Mouse (Mus musculus) kidney, postnatal 0 days (tissue): ENCODE data around the gene Tmem262. TPM values are rescaled to one million over a fixed set of nuclear protein-coding genes. Genes with fewer than 3 reads are reported as not detected.

Experiments used
- ATAC-seq: fragments of 200-750 bp; cut with Nextera tagmentation; replicated peaks from 2 replicates; pipeline ENCODE4 v1.8.0; 2017; ENCODE audit warnings: low read depth, moderate number of reproducible peaks, moderate TSS enrichment, moderate library complexity; ENCODE audit not compliant: low FRiP score
- DNase-seq: peaks from one replicate; pipeline ENCODE4 v3.0.0-alpha.2; 2016; ENCODE audit warnings: low spot score
- H3K27ac ChIP-seq: fragments of 300-500 bp; sonication (generic); 2 replicates; pipeline ENCODE4 v1.5.1; 2014; ENCODE audit warnings: mild to moderate bottlenecking
- H3K27me3 ChIP-seq: fragments of 300-500 bp; sonication (generic); 2 replicates; pipeline ENCODE4 v1.6.1; 2014; ENCODE audit warnings: low read length, mixed read lengths; ENCODE audit not compliant: insufficient read depth
- H3K36me3 ChIP-seq: fragments of 300-500 bp; sonication (generic); 2 replicates; pipeline ENCODE4 v1.6.1; 2014; ENCODE audit warnings: low read length, mixed read lengths; ENCODE audit not compliant: insufficient read depth
- H3K4me1 ChIP-seq: fragments of 300-500 bp; sonication (generic); replicated peaks from 2 replicates; pipeline ENCODE4 v1.6.1; 2014; ENCODE audit warnings: antibody characterized with exemption, low read length, mixed read lengths; ENCODE audit not compliant: insufficient read depth
- H3K4me2 ChIP-seq: fragments of 300-500 bp; sonication (generic); 2 replicates; pipeline ENCODE4 v1.6.1; 2014; ENCODE audit warnings: mild to moderate bottlenecking, low read length, moderate library complexity, mixed read lengths
- H3K4me3 ChIP-seq: fragments of 300-500 bp; sonication (generic); replicated peaks from 2 replicates; pipeline ENCODE4 v1.5.1; 2014; ENCODE audit warnings: low read depth, low read length
- H3K9ac ChIP-seq: fragments of 300-500 bp; sonication (generic); 2 replicates; pipeline ENCODE4 v1.6.1; 2014; ENCODE audit warnings: low read depth, low read length
- H3K9me3 ChIP-seq: fragments of 300-500 bp; sonication (generic); replicated peaks from 2 replicates; pipeline ENCODE4 v1.6.1; 2016; ENCODE audit warnings: low read length, inconsistent platforms, mixed read lengths
- CTCF ChIP-seq: IDR thresholded peaks from 2 replicates; pipeline ENCODE4 v1.5.1; 2016; ENCODE audit warnings: antibody characterized with exemption, low read depth, mild to moderate bottlenecking, moderate library complexity
- WGBS: fragments of 180-500 bp; shearing (Covaris S2); extraction: QIAGEN DNeasy Blood & Tissue Kit; methylation state at CpG from one replicate; pipeline ENCODE4 v1.1.7; 2014; 5-methylcytosine and 5-hydroxymethylcytosine counted together
- microRNA-seq: library from miRNA; unstranded; fragments of <30 nt; microRNA quantifications from one replicate; pipeline ENCODE4, GENCODE M21; 2016
- polyA plus RNA-seq: library from polyadenylated mRNA; unstranded; fragments of >200 nt; fragmentation: Nextera tagmentation; extraction: Ambion mirVana; gene quantifications from 2 replicates; pipeline ENCODE4 v1.2.1, GENCODE M21; 2015

Gene Tmem262
- polyA plus RNA-seq, 1 experiment from 2014 or later, result not detected

GRCm38 (mm10) chr19:6123330-6123729, 43.5 kb downstream of the Tmem262 start:
- DNase-seq (no peak), ATAC-seq (no peak)
- WGBS, result 75% methylated on average over 8 of the region's 8 CpGs
- no peak overlapping the region for H3K27ac ChIP-seq
- H3K27me3 ChIP-seq, result no peaks in the 10 kb centered on the region
- H3K9ac ChIP-seq, result no peak overlapping the region
- no peak overlapping the region for H3K4me3 ChIP-seq
- no peaks in the 10 kb centered on the region for H3K36me3 ChIP-seq
- no peak overlapping the region for H3K4me2 ChIP-seq
- TF ChIP-seq CTCF, result no peak
- H3K4me1 ChIP-seq, result no peaks in the 10 kb centered on the region; the same call in 1 of the 2 replicates
- H3K9me3 ChIP-seq, result no peaks in the 10 kb centered on the region

- H3K36me3 ChIP-seq, result no peaks in the 10 kb centered on the region
- no peak overlapping the region for H3K4me2 ChIP-seq
- no peak overlapping the region for H3K9ac ChIP-seq
- ATAC-seq (no peak), DNase-seq (no peak)
- no peaks in the 10 kb centered on the region for H3K27me3 ChIP-seq
- H3K4me3 ChIP-seq, result no peak overlapping the region
- H3K9me3 ChIP-seq, result no peaks in the 10 kb centered on the region
- 80% methylated on average over 2 of the region's 2 CpGs for WGBS
- H3K4me1 ChIP-seq, result no peaks in the 10 kb centered on the region; the same call in 1 of the 2 replicates
- TF ChIP-seq CTCF, result no peak
- no peak overlapping the region for H3K27ac ChIP-seq
These were observed 45.1 kb downstream of the Tmem262 start for GRCm38 (mm10) chr19:6124898-6125297.

GRCm38 (mm10) chr19:6126289-6126688, 46.5 kb downstream of the Tmem262 start:
- peak; percentile 86 for TF ChIP-seq CTCF
- peak; percentile 55 for DNase-seq
- WGBS, result 23% methylated on average over 4 of the region's 4 CpGs
- no peaks in the 10 kb centered on the region for H3K9me3 ChIP-seq
- no peak for ATAC-seq
- H3K27ac ChIP-seq, result no peak overlapping the region
- no peaks in the 10 kb centered on the region for H3K36me3 ChIP-seq
- no peak overlapping the region for H3K9ac ChIP-seq
- H3K27me3 ChIP-seq, result no peaks in the 10 kb centered on the region
- no peak overlapping the region for H3K4me2 ChIP-seq
- no peak overlapping the region for H3K4me3 ChIP-seq
- H3K4me1 ChIP-seq, result no peaks in the 10 kb centered on the region; the same call in 1 of the 2 replicates

GRCm38 (mm10) chr19:6126789-6127580, 47.2 kb downstream of the Tmem262 start:
- 58% methylated on average over 10 of the region's 10 CpGs for WGBS
- Histone ChIP-seq H3K4me2 (peak overlapping the region; percentile 56), H3K4me1 (no peaks in the 10 kb centered on the region; the same call in 1 of the 2 replicates), H3K27ac (peak overlapping the region; percentile 92; the same call in 1 of the 2 replicates), H3K4me3 (peak overlapping the region; percentile 35), H3K9ac (no peak overlapping the region; the same call in 1 of the 2 replicates), H3K27me3 (no peaks in the 10 kb centered on the region), H3K36me3 (no peaks in the 10 kb centered on the region), H3K9me3 (no peaks in the 10 kb centered on the region)
- no peak for ATAC-seq
- DNase-seq, result no peak
- TF ChIP-seq CTCF, result no peak

- H3K9me3 ChIP-seq, result no peaks in the 10 kb centered on the region
- peak within 1 kb of the TSS; percentile 92 for H3K27ac ChIP-seq
- peak within 1 kb of the TSS; percentile 56 for H3K9ac ChIP-seq
- under 1% methylated on average over 32 of the region's 32 CpGs for WGBS
- 0 out of 2 replicates have a peak, but pooled peaks have one; percentile 5 for TF ChIP-seq CTCF
- H3K4me1 ChIP-seq, result no peaks in the 10 kb centered on the region; the same call in 1 of the 2 replicates
- H3K36me3 ChIP-seq, result no peaks in the 10 kb centered on the region
- peak within 1 kb of the TSS; percentile 35 for H3K4me3 ChIP-seq
- no peaks in the 10 kb centered on the region for H3K27me3 ChIP-seq
- H3K4me2 ChIP-seq, result peak within 1 kb of the TSS; percentile 56
- ATAC-seq (peak; percentile 92), DNase-seq (peak; percentile 98)
These were observed 48.0 kb downstream of the Tmem262 start, which contains the start of gene Snx15 for GRCm38 (mm10) chr19:6127760-6128341. TSS of gene Snx15 (minus strand) at chr19:6128304.

Small RNA genes within 50 kb of the gene (microRNA-seq; reads per million reads assigned to microRNA genes)
- 1.2 reads per million for gene Mir6988

Other genes starting within 250 kb of the Tmem262 start
- 31.6 and 35.9 TPM in 2 replicates for gene Frmd8, start 204.8 kb upstream of the Tmem262 start, polyA plus RNA-seq
- 19.9 and 24.5 TPM in 2 replicates for gene Slc25a45, start 202.2 kb upstream of the Tmem262 start, polyA plus RNA-seq
- 2.9 and 3.6 TPM in 2 replicates for gene Tigd3, start 185.9 kb upstream of the Tmem262 start, polyA plus RNA-seq
- 108 and 109 TPM in 2 replicates for gene Dpf2, start 167.0 kb upstream of the Tmem262 start, polyA plus RNA-seq
- 13.2 and 14.2 TPM in 2 replicates for gene Cdc42ep2, start 155.2 kb upstream of the Tmem262 start, polyA plus RNA-seq
- 39.8 and 40.6 TPM in 2 replicates for gene Pola2, start 115.8 kb upstream of the Tmem262 start, polyA plus RNA-seq
- gene Slc22a20, start 93.9 kb upstream of the Tmem262 start, polyA plus RNA-seq, result not detected in 2 replicates
- 12.9 and 13.5 TPM in 2 replicates for gene Capn1, start 64.1 kb upstream of the Tmem262 start, polyA plus RNA-seq
- gene Syvn1, start 33.5 kb upstream of the Tmem262 start, polyA plus RNA-seq, result 25.0 and 26.8 TPM in 2 replicates
- gene Mrpl49, start 22.2 kb upstream of the Tmem262 start, polyA plus RNA-seq, result 66.2 and 69.0 TPM in 2 replicates
- 940 and 1,050 TPM in 2 replicates for gene Fau, start 22.2 kb upstream of the Tmem262 start, polyA plus RNA-seq
- 42.3 and 47.6 TPM in 2 replicates for gene Znhit2, start 18.8 kb upstream of the Tmem262 start, polyA plus RNA-seq
- 17.0 and 19.1 TPM in 2 replicates for gene Tm7sf2, start 11.7 kb upstream of the Tmem262 start, polyA plus RNA-seq
- gene Vps51, start 2.8 kb upstream of the Tmem262 start, polyA plus RNA-seq, result 57.8 and 61.4 TPM in 2 replicates
- 0.70 and 0.84 TPM in 2 replicates for gene Gm28374, start 2.2 kb downstream of the Tmem262 start, polyA plus RNA-seq
- 71.7 and 74.3 TPM in 2 replicates for gene Zfpl1, start 4.9 kb downstream of the Tmem262 start, polyA plus RNA-seq
- 16.1 and 19.4 TPM in 2 replicates for gene Cdca5, start 5.0 kb downstream of the Tmem262 start, polyA plus RNA-seq
- 0.17 TPM in 1 of 2 replicates, not detected in the other for gene AC131692.1, start 14.4 kb downstream of the Tmem262 start, polyA plus RNA-seq
- gene Naaladl1, start 25.7 kb downstream of the Tmem262 start, polyA plus RNA-seq, result 0.17 TPM in 2 replicates
- gene Sac3d1, start 38.6 kb downstream of the Tmem262 start, polyA plus RNA-seq, result 32.0 and 35.9 TPM in 2 replicates
- 26.5 and 30.0 TPM in 2 replicates for gene Snx15, start 48.3 kb downstream of the Tmem262 start, polyA plus RNA-seq
- gene Batf2, start 61.0 kb downstream of the Tmem262 start, polyA plus RNA-seq, result 0.38 and 0.49 TPM in 2 replicates
- 96.1 and 103 TPM in 2 replicates for gene Arl2, start 61.5 kb downstream of the Tmem262 start, polyA plus RNA-seq
- not detected in 2 replicates for gene Majin, start 104.4 kb downstream of the Tmem262 start, polyA plus RNA-seq
- 1.6 and 2.1 TPM in 2 replicates for gene Gpha2, start 146.3 kb downstream of the Tmem262 start, polyA plus RNA-seq
- gene Ppp2r5b, start 155.8 kb downstream of the Tmem262 start, polyA plus RNA-seq, result 19.9 and 20.4 TPM in 2 replicates
- gene Atg2a, start 161.6 kb downstream of the Tmem262 start, polyA plus RNA-seq, result 7.0 and 7.8 TPM in 2 replicates
- gene Ehd1, start 196.7 kb downstream of the Tmem262 start, polyA plus RNA-seq, result 64.2 and 73.4 TPM in 2 replicates
- 1.0 TPM in 2 replicates for gene Cdc42bpg, start 226.4 kb downstream of the Tmem262 start, polyA plus RNA-seq